ENCODE assay signal across 9 mouse cellular contexts in genomic region chr5:123326751-123327148, GRCm38 (mm10). TPM values are rescaled to one million over a fixed set of nuclear protein-coding genes. Genes with fewer than 3 reads are reported as not detected.
DNase-seq lines count a peak whose midpoint lies in the region; ATAC-seq and TF ChIP-seq lines count a peak whose summit lies in the region.
"Had no signal": no experiment of that assay in that cellular context is flagged by ENCODE, and none has a peak within 500 bp of the region (broad histone marks: within the 10 kb centered on the region; RNA-seq: fewer than 3 reads in every experiment).

No protein-coding gene starts in this region.

- DNase-seq in kidney, adult 2 months, result peak; percentile 59
- DNase-seq in kidney, adult 8-10 months, result no peak
- DNase-seq in left cerebral cortex, adult 18-20 months (ENCODE audit: low spot score in 2 of 2), result peak; percentile 65 to 79
- peak; percentile 45 to 60 for DNase-seq in spleen, adult 18-20 months
- no peak for DNase-seq in adrenal gland, postnatal 25 days

- no peaks in the 10 kb centered on the region for H3K27me3 ChIP-seq in kidney, adult 2 months (replicated peaks; ENCODE audit: control insufficient read depth, insufficient read depth, low read length)
- no peaks in the 10 kb centered on the region for H3K27me3 ChIP-seq in midbrain, embryonic 15.5 days (replicated peaks)
- H3K27me3 ChIP-seq in midbrain, embryonic 16.5 days (ENCODE audit: control insufficient read depth, insufficient read depth, low read depth, low read length), result no peaks in the 10 kb centered on the region

- TF ChIP-seq CTCF in kidney, adult 2 months (conservative IDR thresholded peaks at IDR 0.05; ENCODE audit: insufficient read depth, insufficient read length, low read depth, low read length), result no peak
- TF ChIP-seq CTCF in embryonic fibroblast, embryonic 13.5 days (IDR thresholded peaks at IDR 0.05; ENCODE audit: borderline replicate concordance, insufficient read depth, low read length), result no peak

- no peak for TF ChIP-seq POLR2A in kidney, adult 2 months (IDR thresholded peaks at IDR 0.05; ENCODE audit: low read depth, low read length)
- no peak for TF ChIP-seq POLR2A in embryonic fibroblast, embryonic 13.5 days (IDR thresholded peaks at IDR 0.05; ENCODE audit: low read depth, low read length)

- H3K4me2 ChIP-seq in midbrain, embryonic 15.5 days, result no peak overlapping the region
- no peak overlapping the region for H3K4me2 ChIP-seq in midbrain, embryonic 16.5 days (ENCODE audit: low read length)

- H3K9me3 ChIP-seq in midbrain, embryonic 15.5 days, result no peaks in the 10 kb centered on the region
- no peaks in the 10 kb centered on the region for H3K9me3 ChIP-seq in midbrain, embryonic 16.5 days (replicated peaks; ENCODE audit: control insufficient read depth, low read length, poor library complexity, severe bottlenecking)

- ATAC-seq in midbrain, embryonic 15.5 days (replicated peaks), result no peak
- ATAC-seq in midbrain, embryonic 16.5 days, result no peak

- H3K4me1 ChIP-seq in kidney, adult 2 months (ENCODE audit: control insufficient read depth, insufficient read depth, low read length), result peaks cover 17% of the 10 kb centered on the region
- H3K4me1 ChIP-seq in embryonic fibroblast, embryonic 13.5 days (ENCODE audit: control insufficient read depth, insufficient read depth, low read length), result peaks cover 16% of the 10 kb centered on the region
- H3K4me1 ChIP-seq in midbrain, embryonic 15.5 days, result peaks cover 10% of the 10 kb centered on the region
- peaks cover 11% of the 10 kb centered on the region for H3K4me1 ChIP-seq in midbrain, embryonic 16.5 days (ENCODE audit: control insufficient read depth, insufficient read depth, low read length)

- no peak overlapping the region for H3K9ac ChIP-seq in midbrain, embryonic 15.5 days
- no peak overlapping the region for H3K9ac ChIP-seq in midbrain, embryonic 16.5 days (ENCODE audit: low read depth, low read length)

- no peak overlapping the region for H3K4me3 ChIP-seq in kidney, adult 2 months (ENCODE audit: insufficient read depth, low read depth, low read length)
- H3K4me3 ChIP-seq in embryonic fibroblast, embryonic 13.5 days (ENCODE audit: insufficient read depth, low read length), result no peak overlapping the region
- H3K4me3 ChIP-seq in midbrain, embryonic 15.5 days, result no peak overlapping the region
- no peak overlapping the region for H3K4me3 ChIP-seq in midbrain, embryonic 16.5 days (ENCODE audit: low read depth, low read length)
- H3K4me3 ChIP-seq: erythroblast, embryonic 14.5 days had no signal

- 48% methylated on average over 9 of the region's 9 CpGs for WGBS in kidney, adult 2 months
- WGBS in midbrain, embryonic 15.5 days, result 71% methylated on average over 9 of the region's 9 CpGs
- 60% methylated on average over 9 of the region's 9 CpGs for WGBS in midbrain, embryonic 16.5 days

- peak overlapping the region; percentile 93 for H3K27ac ChIP-seq in kidney, adult 2 months (ENCODE audit: insufficient read depth, low read depth, low read length)
- peak overlapping the region; percentile 85 for H3K27ac ChIP-seq in embryonic fibroblast, embryonic 13.5 days (ENCODE audit: insufficient read depth, low read length)
- H3K27ac ChIP-seq in midbrain, embryonic 15.5 days, result no peak overlapping the region
- H3K27ac ChIP-seq in midbrain, embryonic 16.5 days (ENCODE audit: low read length), result no peak overlapping the region

- no peaks in the 10 kb centered on the region for H3K36me3 ChIP-seq in kidney, adult 2 months (ENCODE audit: control insufficient read depth, insufficient read depth, low read length)
- no peaks in the 10 kb centered on the region for H3K36me3 ChIP-seq in midbrain, embryonic 15.5 days (replicated peaks)
- H3K36me3 ChIP-seq in midbrain, embryonic 16.5 days (ENCODE audit: control insufficient read depth, insufficient read depth, low read length), result no peaks in the 10 kb centered on the region

RNA-seq across cellular contexts. Expression of gene Bcl7a, which starts 16.9 kb away (rescaled TPM):
- polyA plus RNA-seq in kidney, adult 2 months (2012; rRNA removed), result 23.4 and 25.4 TPM in 2 replicates
- polyA plus RNA-seq in embryonic fibroblast, embryonic 13.5 days (2011; ENCODE audit: insufficient read length, low read depth, missing spikeins), result 9.9 and 11.2 TPM in 2 replicates
- total RNA-seq in left cerebral cortex, adult 18-20 months (2021), result 10 to 100 TPM; 66.3 to 70.1 TPM
- polyA plus RNA-seq in midbrain, embryonic 15.5 days (2015; fragmentation: Nextera tagmentation; extraction: Ambion mirVana), result 35.9 and 39.6 TPM in 2 replicates
- polyA plus RNA-seq in midbrain, embryonic 16.5 days (2015; fragmentation: Nextera tagmentation; extraction: Ambion mirVana), result 34.1 and 36.7 TPM in 2 replicates
- total RNA-seq in adrenal gland, postnatal 25 days (2021), result 13.7 and 15.4 TPM in 2 replicates

Comparison
In these comparisons a context has a peak if more than half of its experiments do, and no peak if none do; other contexts are left out.
1. DNase-seq: peak in kidney, adult 2 months (single experiment), left cerebral cortex, adult 18-20 months (2 of 2) and spleen, adult 18-20 months (2 of 2); none in kidney, adult 8-10 months (0 of 2) and adrenal gland, postnatal 25 days (single experiment).
2. H3K27ac ChIP-seq: peak in kidney, adult 2 months (single experiment) and embryonic fibroblast, embryonic 13.5 days (single experiment); none in midbrain, embryonic 15.5 days (single experiment) and midbrain, embryonic 16.5 days (single experiment).